Mouse (Mus musculus) heart, embryonic 12.5 days (tissue): ENCODE measurements at regions not wholly inside any gene's neighbourhood (a gene's known extent, or its start where the extent isn't known, plus 50 kb on each side); places are given as distances from the start of the nearest gene placed in this dataset. TPM values are rescaled to one million over a fixed set of nuclear protein-coding genes. Genes with fewer than 3 reads are reported as not detected.

Source experiments
- ATAC-seq: fragments of 200-750 bp; cut with Nextera tagmentation; 2 replicates; pipeline ENCODE4 v1.8.0; 2017; ENCODE audit warnings: moderate TSS enrichment, moderate library complexity; ENCODE audit not compliant: insufficient number of reproducible peaks, low FRiP score
- H3K27ac ChIP-seq: fragments of 300-500 bp; sonication (generic); 2 replicates; pipeline ENCODE4 v1.5.1; 2016; ENCODE audit warnings: mild to moderate bottlenecking, moderate library complexity; ENCODE audit not compliant: poor library complexity, severe bottlenecking
- H3K27me3 ChIP-seq: fragments of 300-500 bp; sonication (generic); replicated peaks from 2 replicates; pipeline ENCODE4 v1.6.1; 2016; ENCODE audit warnings: mild to moderate bottlenecking, moderate library complexity
- H3K36me3 ChIP-seq: fragments of 300-500 bp; sonication (generic); 2 replicates; pipeline ENCODE4 v1.6.1; 2016; ENCODE audit warnings: mild to moderate bottlenecking, moderate library complexity
- H3K4me1 ChIP-seq: fragments of 300-500 bp; sonication (generic); replicated peaks from 2 replicates; pipeline ENCODE4 v1.6.1; 2016; ENCODE audit warnings: mild to moderate bottlenecking
- H3K4me2 ChIP-seq: fragments of 300-500 bp; sonication (generic); 2 replicates; pipeline ENCODE4 v1.6.1; 2016; ENCODE audit warnings: mild to moderate bottlenecking, moderate library complexity
- H3K4me3 ChIP-seq: fragments of 300-500 bp; sonication (generic); 2 replicates; pipeline ENCODE4 v1.5.1; 2016; ENCODE audit warnings: mild to moderate bottlenecking
- H3K9ac ChIP-seq: fragments of 300-500 bp; sonication (generic); 2 replicates; pipeline ENCODE4 v1.6.1; 2016; ENCODE audit warnings: mild to moderate bottlenecking, moderate library complexity
- H3K9me3 ChIP-seq: fragments of 300-500 bp; sonication (generic); replicated peaks from 2 replicates; pipeline ENCODE4 v1.6.1; 2016; ENCODE audit warnings: mild to moderate bottlenecking, moderate library complexity
- WGBS: fragments of 180-500 bp; shearing (Covaris S2); methylation state at CpG from one replicate; pipeline ENCODE4 v1.1.7; 2016; 5-methylcytosine and 5-hydroxymethylcytosine counted together
- microRNA-seq: library from miRNA; unstranded; fragments of <30 nt; microRNA quantifications from one replicate; pipeline ENCODE4, GENCODE M21; 2017

DNA sequence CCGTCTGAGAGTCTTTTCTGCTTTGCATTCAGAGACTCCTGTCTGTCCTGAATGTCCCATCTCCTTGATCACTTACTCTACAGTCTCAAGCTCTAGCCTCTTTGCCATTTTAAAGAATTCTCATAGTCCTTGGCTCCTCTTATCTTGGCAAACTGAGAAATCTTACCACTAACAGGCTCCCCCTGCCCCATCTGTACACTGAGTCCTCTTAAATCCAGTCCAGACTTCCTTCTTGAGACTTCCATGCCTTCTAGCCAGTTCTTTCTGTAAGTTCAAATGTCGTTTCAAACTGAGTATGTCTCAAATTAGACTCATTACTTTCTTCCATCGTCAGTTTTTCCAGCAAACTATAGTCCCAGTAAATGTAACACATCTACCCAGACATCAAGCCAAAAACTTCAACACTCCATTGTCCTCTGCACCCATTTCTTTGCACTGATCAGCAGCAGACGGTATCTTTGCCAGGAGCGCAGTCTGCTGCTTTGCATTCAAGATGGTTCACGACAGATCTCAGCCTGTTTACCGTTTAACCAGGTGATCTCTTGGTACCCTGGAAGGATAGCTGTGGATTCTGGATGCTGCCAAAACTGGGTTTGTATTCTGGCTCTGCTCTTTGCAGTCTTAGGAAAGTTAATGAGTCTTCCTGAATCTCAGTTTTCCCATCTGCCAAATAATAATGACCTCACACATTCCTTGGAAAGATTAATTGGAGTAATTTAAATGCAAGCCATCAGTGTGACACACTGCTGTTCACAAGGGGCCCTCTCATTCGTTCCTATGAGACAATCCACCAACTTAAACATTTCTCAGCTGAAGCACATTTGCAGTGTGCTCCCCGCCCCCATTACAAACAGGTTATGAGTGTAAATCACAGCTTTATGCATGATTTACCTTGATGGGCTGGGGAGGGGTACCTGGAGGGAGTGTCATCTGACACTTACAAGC lies 53.4 kb upstream of the Dab2 start:
- no peak for ATAC-seq
- Histone ChIP-seq H3K9ac (no peak overlapping the region), H3K9me3 (no peaks in the 10 kb centered on the region), H3K4me1 (peaks cover 3% of the 10 kb centered on the region; the same call in 1 of the 2 replicates), H3K27ac (no peak overlapping the region), H3K36me3 (no peaks in the 10 kb centered on the region), H3K4me3 (no peak overlapping the region), H3K27me3 (no peaks in the 10 kb centered on the region), H3K4me2 (no peak overlapping the region)
- WGBS = 70% methylated on average over 9 of the region's 9 CpGs

DNA sequence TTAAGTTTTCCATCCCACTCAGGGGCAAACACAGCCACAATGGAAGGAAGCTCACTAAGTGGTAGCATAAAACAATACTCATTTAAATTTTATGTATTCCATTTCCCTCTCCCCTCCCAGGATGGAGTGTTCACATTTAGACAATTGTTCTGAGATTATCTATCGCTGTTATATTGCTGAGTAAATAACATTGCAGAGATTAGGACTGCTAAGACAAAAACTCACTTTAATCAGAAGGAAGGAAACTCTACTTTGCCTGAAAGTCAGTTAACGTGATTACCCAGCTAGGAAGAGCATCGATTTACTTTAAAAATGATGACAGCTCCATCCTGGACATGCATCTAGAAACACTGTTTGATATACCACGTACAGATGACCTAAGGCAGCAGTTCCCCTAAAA lies 51.1 kb upstream of the Dab2 start:
- no peak for ATAC-seq
- no peak overlapping the region for H3K4me3 ChIP-seq
- peaks cover 3% of the 10 kb centered on the region; the same call in 1 of the 2 replicates for H3K4me1 ChIP-seq
- no peaks in the 10 kb centered on the region for H3K36me3 ChIP-seq
- no peak overlapping the region for H3K27ac ChIP-seq
- no peaks in the 10 kb centered on the region for H3K9me3 ChIP-seq
- no peak overlapping the region for H3K4me2 ChIP-seq
- 61% methylated on average over 4 of the region's 4 CpGs for WGBS
- no peaks in the 10 kb centered on the region for H3K27me3 ChIP-seq
- no peak overlapping the region for H3K9ac ChIP-seq

Small RNAs in the stretch of these regions (microRNA-seq; reads per million reads assigned to microRNA genes)
- not detected for gene Gm27760
